Mouse (Mus musculus): Measurements from ENCODE around the gene Pi16.

The Pi16 gene

DNA sequence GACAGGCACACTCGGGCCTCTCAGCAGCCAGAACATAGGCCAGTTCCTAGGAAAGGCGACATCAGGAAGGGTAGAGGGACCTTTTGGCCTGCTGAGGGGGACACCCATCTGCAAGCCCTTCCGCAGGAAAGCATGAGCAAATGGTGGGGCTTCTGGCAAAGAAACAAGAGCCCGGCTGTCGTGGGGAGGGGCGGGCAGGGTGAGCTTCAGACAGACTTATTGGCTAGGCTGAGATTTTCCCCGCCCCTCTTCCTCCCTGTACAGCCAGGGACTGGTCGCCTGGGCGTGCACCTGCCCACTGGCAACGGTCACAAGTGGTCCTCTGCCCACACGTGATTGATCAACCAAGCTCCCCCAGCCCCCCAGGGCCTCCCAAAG is 39.0 kb downstream of the Pi16 start:
- in situ Hi-C loops (cut with MseI, MboI), result no loop called here

DNA sequence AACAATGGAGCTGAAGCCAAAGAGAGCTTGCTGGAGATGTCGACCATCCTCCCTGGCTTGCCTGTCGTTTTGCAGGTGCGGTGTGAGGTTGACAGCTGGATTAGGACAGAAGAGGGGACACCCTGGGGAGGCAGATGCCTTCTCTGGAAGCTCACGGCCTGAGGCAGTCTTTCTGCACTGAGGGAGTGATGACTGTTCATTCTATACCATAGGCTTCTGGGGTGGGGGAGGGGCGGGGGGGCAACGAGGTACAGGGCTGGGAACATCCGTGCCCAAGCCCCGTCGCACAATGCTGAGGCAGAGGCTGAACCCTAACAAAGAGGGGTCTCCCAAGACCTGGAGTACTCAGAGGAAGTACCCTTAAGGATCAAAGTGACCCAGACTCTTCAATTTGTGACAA is 39.4 kb downstream of the Pi16 start:
- in situ Hi-C loops (cut with MseI, MboI), result no loop called here

DNA sequence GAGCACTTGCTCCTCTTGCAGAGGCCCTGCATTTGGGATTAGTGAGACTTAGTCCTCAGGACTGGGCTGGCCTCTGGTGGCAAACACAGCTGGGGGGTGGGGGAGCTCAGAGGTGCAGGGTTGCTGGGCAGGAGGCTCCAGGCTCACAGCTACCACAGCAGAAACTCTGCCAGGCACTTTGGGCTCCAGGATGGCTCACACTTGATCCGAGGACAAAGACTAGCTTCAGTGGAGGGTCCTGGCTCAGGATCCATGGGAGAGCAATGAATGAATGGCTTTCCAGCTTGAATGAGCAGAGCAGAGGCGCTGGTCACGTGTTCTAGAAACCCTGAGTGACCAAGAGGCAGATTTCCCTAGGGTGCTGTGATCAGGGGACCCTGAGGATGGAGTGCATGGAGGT is 41.4 kb downstream of the Pi16 start:
- in situ Hi-C loops (cut with MseI, MboI), result no loop called here

DNA sequence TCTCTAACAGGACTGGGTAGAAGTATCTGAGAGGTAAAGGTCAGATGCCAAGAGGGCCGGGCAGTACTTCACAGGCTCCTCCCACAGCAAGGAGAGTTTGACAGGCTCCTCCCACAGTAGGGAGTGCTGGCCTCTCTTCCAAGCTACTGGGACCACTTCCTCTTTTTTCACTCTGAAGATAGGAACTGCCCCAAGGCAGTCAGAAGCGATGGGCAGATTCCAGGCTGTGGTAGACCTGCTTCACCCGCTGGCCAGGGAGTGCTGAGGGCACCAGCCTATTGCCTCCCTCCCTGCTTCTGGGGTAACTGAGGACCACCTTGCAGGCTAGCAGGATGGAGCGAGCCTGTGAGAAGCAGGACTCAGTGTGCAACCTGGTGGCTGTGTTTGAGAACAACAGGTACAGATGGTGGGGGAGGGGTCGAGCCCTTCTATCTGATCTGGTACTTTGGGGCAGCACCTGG is 43.3 kb downstream of the Pi16 start, which contains the start of gene Fgd2:
Gene Fgd2 (plus strand): TSS at position 154 of the 461 bp plus-strand sequence.
- in situ Hi-C loops (cut with MseI, MboI), result no loop called here

DNA sequence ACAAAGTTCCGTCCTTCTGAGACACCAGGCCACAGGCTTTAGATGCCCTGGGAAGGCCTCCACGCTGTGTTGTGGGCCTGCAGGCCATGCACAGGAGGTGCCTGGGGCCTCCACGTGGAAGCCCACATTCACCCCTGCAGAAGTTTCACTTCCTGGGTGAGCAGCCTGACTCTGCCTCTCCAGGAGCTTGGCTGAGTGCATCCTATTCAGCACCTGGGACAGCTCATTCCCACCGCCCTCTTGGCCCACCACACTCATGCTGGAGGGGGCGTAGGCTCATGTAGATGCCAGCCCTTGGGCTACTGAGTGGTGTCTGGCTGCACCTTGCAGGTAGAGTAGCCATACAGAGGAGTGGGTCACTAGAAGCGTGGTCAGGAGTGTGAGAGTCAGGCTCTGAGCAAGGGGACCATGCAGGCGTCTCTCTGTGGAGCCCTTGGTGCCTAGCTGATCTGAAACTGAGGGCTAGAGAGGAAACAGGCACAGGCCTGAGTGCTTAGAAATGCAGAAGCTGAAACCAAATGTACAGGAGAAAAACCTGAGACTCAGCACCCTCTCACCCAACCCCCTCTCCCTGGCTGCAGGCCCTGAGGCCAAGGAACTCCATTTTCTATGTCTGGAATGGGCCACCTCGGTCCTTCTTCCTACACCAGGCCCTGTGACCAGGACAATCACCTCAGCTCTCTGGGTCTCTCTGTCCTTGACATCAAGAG is 44.7 kb downstream of the Pi16 start:
- in situ Hi-C loops (cut with MseI, MboI), result no loop called here

DNA sequence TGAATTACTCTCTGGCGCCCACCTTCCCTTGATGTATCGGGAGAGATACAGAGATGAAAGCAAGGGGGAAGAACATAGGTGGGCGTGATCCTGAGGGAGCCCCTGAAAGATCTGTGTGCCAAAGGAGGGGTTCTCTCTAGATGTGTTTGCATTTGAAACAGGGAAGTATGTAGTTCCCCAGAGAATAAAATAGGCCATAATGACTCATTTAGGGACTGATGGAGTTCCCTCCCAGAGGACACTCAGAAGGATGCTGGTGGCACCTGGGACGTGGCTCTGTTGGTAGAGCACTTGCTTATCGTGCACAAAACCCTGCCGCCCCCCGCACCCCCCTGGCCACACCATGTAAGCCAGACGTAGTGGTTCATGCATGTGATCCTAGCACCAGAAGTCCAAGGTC is 45.6 kb downstream of the Pi16 start:
- in situ Hi-C loops (cut with MseI, MboI), result no loop called here

DNA sequence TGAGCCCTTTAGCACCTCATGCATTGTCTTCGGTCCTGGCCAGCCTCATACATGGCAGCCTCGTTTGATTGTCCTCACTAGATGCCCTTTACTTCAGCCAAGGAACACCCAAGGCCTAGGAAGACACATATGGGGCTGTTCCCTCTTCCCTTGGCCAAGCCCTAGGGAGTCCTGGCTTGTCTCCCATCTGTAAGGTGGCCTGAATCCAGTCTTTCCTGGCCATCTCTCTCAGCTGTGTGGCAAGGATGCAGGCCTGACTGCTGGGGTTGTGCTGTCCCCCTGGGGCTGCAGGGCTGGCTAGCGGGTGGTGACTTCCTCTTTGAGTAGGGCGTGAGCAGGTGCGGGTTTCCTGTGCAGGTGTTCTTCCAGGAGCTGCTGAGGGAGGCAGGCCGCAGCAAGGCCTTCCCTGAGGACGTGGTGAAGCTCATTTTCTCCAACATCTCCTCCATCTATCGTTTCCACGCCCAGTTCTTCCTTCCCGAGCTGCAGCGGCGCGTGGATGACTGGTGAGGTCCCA is 47.7 kb downstream of the Pi16 start:
- in situ Hi-C loops (cut with MseI, MboI), result loop anchor here in 1 of 2 experiments (5.0 kb wide), 1 partner anchor 103 kb away; the partner anchor contains the start of gene Ppil1

DNA sequence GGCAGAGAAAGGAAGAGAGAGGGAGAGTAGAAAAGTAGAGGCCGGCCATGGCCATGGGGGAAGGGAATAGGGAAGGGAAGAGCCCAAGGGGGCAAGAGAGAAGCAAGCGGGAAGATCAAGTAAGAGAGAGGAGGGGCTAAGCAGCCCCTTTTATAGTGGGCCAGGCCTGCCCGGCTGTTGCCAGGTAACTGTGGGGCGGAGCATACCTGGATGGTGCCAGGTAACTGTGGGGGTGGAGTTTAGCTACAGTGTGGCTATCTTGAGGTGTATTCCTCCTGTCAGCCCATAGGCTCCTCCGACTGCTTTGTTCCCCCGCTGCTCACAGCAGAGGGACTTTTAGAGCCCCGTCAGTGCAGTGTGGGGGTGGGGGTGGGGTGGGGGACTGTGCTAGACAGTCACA is 51.2 kb downstream of the Pi16 start:
- in situ Hi-C loops (cut with MseI, MboI), result loop anchor here in 1 of 2 experiments (5.0 kb wide), 1 partner anchor 106 kb away; the partner anchor contains the start of gene Ppil1

DNA sequence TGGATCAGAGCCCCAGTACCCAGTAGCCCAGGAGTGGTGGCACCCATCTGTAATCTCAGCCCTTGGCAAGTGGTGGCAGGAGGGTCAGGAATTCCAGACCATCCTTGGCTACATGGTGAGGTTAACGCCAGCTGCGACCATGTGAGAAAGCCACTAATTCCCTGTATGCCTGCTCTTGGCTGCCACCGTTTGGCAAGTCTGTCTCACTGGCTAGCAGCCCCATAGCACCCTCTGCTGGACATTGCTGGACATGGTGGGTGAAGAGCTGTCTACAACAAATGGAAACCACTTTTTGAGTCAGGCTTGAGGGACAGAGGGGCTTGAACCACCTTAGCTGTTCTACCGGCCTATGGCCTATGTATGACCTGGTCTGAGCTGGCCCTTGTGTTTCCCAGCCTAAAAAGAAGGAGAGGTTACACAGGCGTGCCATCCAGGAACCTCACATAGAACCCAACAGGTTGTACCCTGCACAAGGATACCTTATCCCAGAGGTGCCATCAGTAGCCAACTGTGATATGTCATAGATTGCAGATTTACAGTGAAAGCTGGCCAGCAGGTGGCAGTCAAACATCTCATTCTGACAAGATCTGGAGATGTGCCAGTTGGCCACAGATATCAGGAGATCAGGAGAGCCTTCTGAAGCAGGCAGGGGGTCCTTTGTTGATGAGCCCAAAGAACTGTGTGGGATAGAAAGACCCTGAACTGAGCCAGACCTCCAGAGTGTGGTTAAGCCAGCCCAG is 53.7 kb downstream of the Pi16 start:
- in situ Hi-C loops (cut with MseI, MboI), result loop anchor here in 1 of 2 experiments (5.0 kb wide), 1 partner anchor 99 kb away; no protein-coding TSS in a partner anchor

DNA sequence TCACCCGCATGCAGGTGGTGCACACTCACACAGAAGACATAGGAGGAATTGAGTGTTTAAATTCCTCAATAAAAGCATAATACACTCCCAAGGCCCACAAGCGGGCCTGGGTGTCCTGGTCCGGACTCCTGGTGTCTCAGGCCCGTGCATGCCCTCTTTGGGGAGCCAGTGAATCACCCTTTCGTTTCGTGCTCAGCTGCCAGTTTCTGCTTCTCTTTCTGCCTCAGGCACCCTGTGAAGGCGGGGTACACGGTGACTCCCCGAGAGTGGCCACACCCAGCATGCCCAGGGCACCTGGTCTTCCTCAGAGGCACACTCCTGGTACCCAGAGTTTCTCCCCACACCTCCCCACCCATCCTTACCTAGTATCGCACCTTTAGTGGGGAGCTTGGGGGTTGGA is 58.4 kb downstream of the Pi16 start:
- in situ Hi-C loops (cut with MseI, MboI), result loop anchor here in 1 of 2 experiments (5.0 kb wide), 1 partner anchor 136 kb away; no protein-coding TSS in a partner anchor

DNA sequence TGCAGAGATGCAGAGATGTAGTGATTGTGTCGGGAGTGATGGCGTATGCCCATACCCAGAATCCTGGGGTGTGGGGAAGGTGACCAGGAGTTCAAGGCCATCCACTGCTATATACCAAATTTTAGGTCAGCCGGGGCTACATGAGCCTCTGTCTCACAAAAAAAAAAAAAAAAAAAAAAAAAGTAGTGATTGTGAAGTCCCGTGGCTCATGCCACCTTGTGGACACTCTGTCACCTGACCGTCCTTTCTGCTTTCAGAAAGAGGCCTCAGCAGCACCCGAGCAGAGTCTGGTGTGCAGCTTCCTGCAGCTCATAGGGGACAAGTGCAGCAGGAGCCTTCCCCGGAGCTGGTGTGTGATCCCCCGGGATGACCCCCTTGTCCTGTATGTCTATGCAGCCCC is 60.6 kb downstream of the Pi16 start:
- in situ Hi-C loops (cut with MseI, MboI), result loop anchor here in 1 of 2 experiments (5.0 kb wide), 1 partner anchor 134 kb away; no protein-coding TSS in a partner anchor

Measured in mouse trophoblast stem cell (cell line).